Mouse (Mus musculus): ENCODE measurements around the gene Hist1h4j.
"Not testable (repeated sequence)": the region's sequence is repeated elsewhere in the genome, so short reads cannot be mapped to it uniquely, and the experiment has no call there.

- TF ChIP-seq CTCF (conservative IDR thresholded peaks at IDR 0.05 in 1 of 2, IDR thresholded peaks at IDR 0.05 in 1 of 2; ENCODE audit: low read depth in 2 of 2, low read length in 2 of 2) = not testable (repeated sequence)
- TF ChIP-seq E2F4 (IDR thresholded peaks at IDR 0.05; ENCODE audit: insufficient replicate concordance, low read depth, low read length) (peak; percentile 96), POLR2A (IDR thresholded peaks at IDR 0.05; ENCODE audit: low read depth, low read length) (peak; percentile 87)
These were observed 19.6 kb downstream of the Hist1h4j start for GRCm38 (mm10) chr13:21754294-21755001.

Data from CH12.LX (cell line).